Mouse (Mus musculus): ENCODE measurements around the gene Cpeb3. TPM values are rescaled to one million over a fixed set of nuclear protein-coding genes. Genes with fewer than 3 reads are reported as not detected.

Gene Cpeb3
- polyA plus RNA-seq, 1 experiment: 3.8 TPM

DNA sequence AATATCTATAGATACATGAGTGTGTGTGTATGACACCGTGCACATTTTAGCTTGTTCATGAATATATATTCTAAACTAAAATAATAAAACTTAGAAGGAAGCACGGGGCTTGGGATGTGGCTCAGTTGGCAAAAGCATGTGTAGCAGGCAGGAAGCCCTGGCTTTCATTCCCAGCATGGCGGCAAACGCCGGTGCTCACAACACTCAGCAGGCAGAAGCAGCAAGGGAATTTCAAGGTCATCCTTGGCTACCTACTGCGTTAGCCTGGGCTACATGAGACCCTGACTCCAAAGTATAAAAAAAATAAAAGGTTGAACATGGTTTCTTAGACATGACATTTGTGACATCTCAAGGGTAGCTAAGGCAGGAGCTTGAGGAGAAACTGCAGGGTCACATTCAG is 191.5 kb downstream of the Cpeb3 start:
- Histone ChIP-seq H3K27ac (ENCODE audit: control insufficient read depth, insufficient read depth, low read length) (no peak overlapping the region), H3K4me3 (ENCODE audit: control insufficient read depth, insufficient read depth, low read length) (no peak overlapping the region), H3K36me3 (ENCODE audit: control insufficient read depth, insufficient read depth, low read length) (peaks cover 8% of the 10 kb centered on the region), H3K27me3 (ENCODE audit: control insufficient read depth, insufficient read depth, low read length) (no peaks in the 10 kb centered on the region), H3K4me1 (replicated peaks; ENCODE audit: control insufficient read depth, insufficient read depth, low read length) (peaks cover 7% of the 10 kb centered on the region)
- no peak for DNase-seq
- 96% methylated on average over 6 of the region's 6 CpGs for WGBS
- TF ChIP-seq CTCF (IDR thresholded peaks at IDR 0.05; ENCODE audit: borderline replicate concordance, control insufficient read depth, extremely low read depth, insufficient read depth, low read length, poor library complexity) (no peak), POLR2A (IDR thresholded peaks at IDR 0.05; ENCODE audit: control insufficient read depth, extremely low read depth, insufficient read depth, low read length, poor library complexity) (no peak)

DNA sequence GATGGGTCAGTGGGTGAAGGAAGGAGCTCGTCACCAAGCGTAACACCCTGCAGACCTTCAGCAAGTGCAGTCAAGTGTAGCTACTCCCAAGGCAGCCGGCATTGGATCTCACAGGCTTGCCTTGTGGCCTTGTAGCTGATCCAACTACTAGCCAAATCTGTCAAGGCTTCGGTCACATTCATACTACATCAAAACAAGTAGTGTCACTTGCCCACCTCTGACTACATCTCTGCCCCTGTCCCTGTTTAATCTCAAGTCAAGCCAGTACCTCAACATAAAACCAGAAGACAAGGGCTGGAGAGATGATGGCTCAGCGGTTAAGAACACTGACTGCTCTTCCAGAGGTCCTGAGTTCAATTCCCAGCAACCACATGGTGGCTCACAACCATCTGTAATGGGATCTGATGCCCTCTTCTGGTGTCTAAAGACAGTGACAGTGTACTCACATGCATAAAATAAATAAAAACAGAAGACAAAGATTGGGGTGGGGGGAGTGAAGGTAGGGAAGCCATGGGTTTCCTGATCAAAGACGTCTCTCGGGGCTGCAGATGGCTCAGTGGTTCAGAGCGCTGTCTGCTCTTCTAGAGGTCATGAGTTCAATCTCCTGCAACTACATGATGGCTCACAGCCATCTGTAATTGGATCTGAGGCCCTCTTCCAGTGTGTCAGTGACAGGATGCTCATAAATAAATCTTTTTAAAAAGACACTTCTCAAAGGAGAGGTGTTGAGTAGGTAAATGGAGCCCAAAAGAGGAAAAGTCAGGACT is 194.0 kb downstream of the Cpeb3 start:
- 95% methylated on average over 8 of the region's 8 CpGs for WGBS
- TF ChIP-seq CTCF (IDR thresholded peaks at IDR 0.05; ENCODE audit: borderline replicate concordance, control insufficient read depth, extremely low read depth, insufficient read depth, low read length, poor library complexity): no peak
- TF ChIP-seq POLR2A (IDR thresholded peaks at IDR 0.05; ENCODE audit: control insufficient read depth, extremely low read depth, insufficient read depth, low read length, poor library complexity): no peak
- Histone ChIP-seq H3K36me3 (ENCODE audit: control insufficient read depth, insufficient read depth, low read length) (peaks cover 30% of the 10 kb centered on the region), H3K27ac (ENCODE audit: control insufficient read depth, insufficient read depth, low read length) (no peak overlapping the region), H3K4me3 (ENCODE audit: control insufficient read depth, insufficient read depth, low read length) (no peak overlapping the region), H3K27me3 (ENCODE audit: control insufficient read depth, insufficient read depth, low read length) (no peaks in the 10 kb centered on the region), H3K4me1 (replicated peaks; ENCODE audit: control insufficient read depth, insufficient read depth, low read length) (peaks cover 7% of the 10 kb centered on the region)
- DNase-seq: no peak

DNA sequence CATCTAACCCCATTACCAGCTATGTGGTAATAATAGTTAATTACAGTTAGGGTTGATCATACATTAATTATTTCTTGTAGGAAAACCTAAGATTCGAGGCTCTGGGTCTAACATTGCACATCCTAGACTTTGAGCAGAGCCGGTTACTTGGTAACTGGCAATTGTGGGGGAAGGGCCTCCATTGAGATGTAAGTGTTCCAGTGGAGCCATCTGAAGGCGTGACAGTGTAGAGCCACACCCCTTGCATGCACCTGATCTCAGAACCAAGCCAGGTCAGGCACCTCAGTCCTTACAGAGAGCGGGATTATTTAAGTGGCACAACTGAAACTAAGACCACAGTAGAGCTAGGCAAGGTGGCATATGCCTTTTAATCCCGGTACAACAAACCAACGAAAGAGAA is 194.9 kb downstream of the Cpeb3 start:
- H3K27ac ChIP-seq (ENCODE audit: control insufficient read depth, insufficient read depth, low read length): no peak overlapping the region
- peaks cover 33% of the 10 kb centered on the region for H3K36me3 ChIP-seq (ENCODE audit: control insufficient read depth, insufficient read depth, low read length)
- H3K27me3 ChIP-seq (ENCODE audit: control insufficient read depth, insufficient read depth, low read length): no peaks in the 10 kb centered on the region
- H3K4me3 ChIP-seq (ENCODE audit: control insufficient read depth, insufficient read depth, low read length): no peak overlapping the region
- WGBS: 98% methylated on average over 6 of the region's 6 CpGs
- no peak for DNase-seq
- TF ChIP-seq CTCF (IDR thresholded peaks at IDR 0.05; ENCODE audit: borderline replicate concordance, control insufficient read depth, extremely low read depth, insufficient read depth, low read length, poor library complexity): no peak
- H3K4me1 ChIP-seq (replicated peaks; ENCODE audit: control insufficient read depth, insufficient read depth, low read length): peaks cover 6% of the 10 kb centered on the region

DNA sequence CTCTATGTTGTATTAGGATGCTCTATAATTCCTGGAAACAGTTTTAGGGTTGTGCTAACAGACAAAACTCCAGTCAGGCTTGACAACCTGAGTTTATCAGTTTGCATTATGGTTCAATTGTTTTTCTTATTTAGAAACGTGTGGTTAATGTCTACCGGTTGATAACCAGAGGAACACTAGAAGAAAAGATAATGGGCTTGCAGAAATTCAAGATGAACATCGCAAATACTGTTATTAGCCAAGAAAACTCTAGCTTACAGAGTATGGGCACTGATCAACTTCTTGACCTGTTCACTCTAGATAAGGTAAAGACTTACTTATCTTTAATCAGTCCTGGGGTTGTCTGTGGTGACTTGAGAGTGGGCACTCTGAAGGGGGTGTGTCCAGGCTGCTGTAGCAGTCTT is 198.5 kb downstream of the Cpeb3 start:
- Histone ChIP-seq H3K27me3 (ENCODE audit: control insufficient read depth, insufficient read depth, low read length) (no peaks in the 10 kb centered on the region), H3K4me1 (replicated peaks; ENCODE audit: control insufficient read depth, insufficient read depth, low read length) (no peaks in the 10 kb centered on the region), H3K4me3 (ENCODE audit: control insufficient read depth, insufficient read depth, low read length) (no peak overlapping the region), H3K36me3 (ENCODE audit: control insufficient read depth, insufficient read depth, low read length) (peaks cover 63% of the 10 kb centered on the region), H3K27ac (ENCODE audit: control insufficient read depth, insufficient read depth, low read length) (no peak overlapping the region)
- WGBS: 97% methylated on average over 3 of the region's 3 CpGs
- no peak for TF ChIP-seq CTCF (IDR thresholded peaks at IDR 0.05; ENCODE audit: borderline replicate concordance, control insufficient read depth, extremely low read depth, insufficient read depth, low read length, poor library complexity)
- TF ChIP-seq POLR2A (IDR thresholded peaks at IDR 0.05; ENCODE audit: control insufficient read depth, extremely low read depth, insufficient read depth, low read length, poor library complexity): no peak
- DNase-seq: no peak

DNA sequence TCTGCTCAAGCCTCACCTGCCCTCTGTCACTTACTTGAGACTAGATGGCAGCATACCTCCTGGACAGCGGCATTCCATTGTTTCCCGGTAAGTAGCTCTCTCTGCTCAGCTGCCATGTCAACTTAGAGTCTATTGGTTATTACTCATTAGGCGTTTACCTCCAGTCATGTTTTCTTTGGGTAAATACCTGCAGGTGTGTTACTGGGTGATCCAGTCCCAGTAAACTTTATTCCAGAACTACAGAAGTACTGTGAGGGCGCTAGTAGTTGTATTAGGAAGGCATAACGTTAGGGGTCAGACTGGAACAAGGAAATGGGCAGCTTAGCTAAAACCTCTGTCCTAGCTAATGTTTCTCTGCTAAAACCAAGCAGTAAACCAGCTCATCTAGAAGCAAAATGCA is 203.8 kb downstream of the Cpeb3 start:
- no peak for DNase-seq
- no peaks in the 10 kb centered on the region for H3K4me1 ChIP-seq (replicated peaks; ENCODE audit: control insufficient read depth, insufficient read depth, low read length)
- WGBS: 97% methylated on average over 5 of the region's 5 CpGs
- no peak overlapping the region for H3K4me3 ChIP-seq (ENCODE audit: control insufficient read depth, insufficient read depth, low read length)
- TF ChIP-seq POLR2A (IDR thresholded peaks at IDR 0.05; ENCODE audit: control insufficient read depth, extremely low read depth, insufficient read depth, low read length, poor library complexity) (no peak), CTCF (IDR thresholded peaks at IDR 0.05; ENCODE audit: borderline replicate concordance, control insufficient read depth, extremely low read depth, insufficient read depth, low read length, poor library complexity) (no peak)
- H3K27me3 ChIP-seq (ENCODE audit: control insufficient read depth, insufficient read depth, low read length): no peaks in the 10 kb centered on the region
- H3K27ac ChIP-seq (ENCODE audit: control insufficient read depth, insufficient read depth, low read length): no peak overlapping the region
- peaks cover 79% of the 10 kb centered on the region for H3K36me3 ChIP-seq (ENCODE audit: control insufficient read depth, insufficient read depth, low read length)

Other genes starting within 250 kb of the Cpeb3 start
- gene March5, start 1.1 kb downstream of the Cpeb3 start, polyA plus RNA-seq (2012; rRNA removed): 34.4 and 55.9 TPM in 2 replicates
- 19.8 and 21.4 TPM in 2 replicates for gene Ide, start 129.3 kb upstream of the Cpeb3 start, polyA plus RNA-seq (2012; rRNA removed)
- gene Kif11, start 167.8 kb upstream of the Cpeb3 start, polyA plus RNA-seq (2012; rRNA removed): 22.5 and 29.0 TPM in 2 replicates
- 5.1 and 8.3 TPM in 2 replicates for gene Hhex, start 226.2 kb upstream of the Cpeb3 start, polyA plus RNA-seq (2012; rRNA removed)